Mouse (Mus musculus) CD4-positive helper T cell, adult 2 months (primary cell): ENCODE measurements at regions not wholly inside any gene's neighbourhood (a gene's known extent, or its start where the extent isn't known, plus 50 kb on each side); places are given as distances from the start of the nearest gene placed in this dataset.

Experiments used
- DNase-seq: peaks from one replicate; pipeline ENCODE4 v3.0.0-alpha.2; 2012; ENCODE audit warnings: low read depth, missing footprints, low spot score

GRCm38 (mm10) chr3:103464181-103464580, 110.8 kb upstream of the Syt6 start:
- no peak for DNase-seq

- DNase-seq, result no peak
Observed at GRCm38 (mm10) chr3:103464729-103465128, 110.3 kb upstream of the Syt6 start.

GRCm38 (mm10) chr3:103465132-103465690, 109.8 kb upstream of the Syt6 start:
- no peak for DNase-seq

- DNase-seq, result peak; percentile 27
Observed at GRCm38 (mm10) chr3:103465948-103466347, 109.1 kb upstream of the Syt6 start.

GRCm38 (mm10) chr3:103470586-103471400, 104.2 kb upstream of the Syt6 start:
- DNase-seq, result no peak

- no peak for DNase-seq
Observed at GRCm38 (mm10) chr3:103472598-103472997, 102.4 kb upstream of the Syt6 start.

GRCm38 (mm10) chr3:103473336-103473735, 101.7 kb upstream of the Syt6 start:
- no peak for DNase-seq

GRCm38 (mm10) chr3:103479845-103480543, 95.0 kb upstream of the Syt6 start:
- no peak for DNase-seq

- DNase-seq, result no peak
Observed at GRCm38 (mm10) chr3:103480676-103481075, 94.4 kb upstream of the Syt6 start.

- DNase-seq, result no peak
Observed at GRCm38 (mm10) chr3:103483316-103483715, 91.7 kb upstream of the Syt6 start.

GRCm38 (mm10) chr3:103483762-103484161, 91.3 kb upstream of the Syt6 start:
- DNase-seq, result no peak

GRCm38 (mm10) chr3:103489786-103490185, 85.2 kb upstream of the Syt6 start:
- no peak for DNase-seq

GRCm38 (mm10) chr3:103490966-103491365, 84.1 kb upstream of the Syt6 start:
- DNase-seq, result no peak

GRCm38 (mm10) chr3:103492211-103492610, 82.8 kb upstream of the Syt6 start:
- DNase-seq, result no peak

GRCm38 (mm10) chr3:103493623-103494022, 81.4 kb upstream of the Syt6 start:
- DNase-seq, result no peak

- no peak for DNase-seq
Observed at GRCm38 (mm10) chr3:103494043-103494442, 81.0 kb upstream of the Syt6 start.

GRCm38 (mm10) chr3:103496083-103496482, 78.9 kb upstream of the Syt6 start:
- no peak for DNase-seq

- no peak for DNase-seq
Observed at GRCm38 (mm10) chr3:103496683-103497082, 78.3 kb upstream of the Syt6 start.

- no peak for DNase-seq
Observed at GRCm38 (mm10) chr3:103497696-103498095, 77.3 kb upstream of the Syt6 start.

GRCm38 (mm10) chr3:103498458-103498857, 76.6 kb upstream of the Syt6 start:
- DNase-seq, result no peak

- no peak for DNase-seq
Observed at GRCm38 (mm10) chr3:103499801-103500200, 75.2 kb upstream of the Syt6 start.

GRCm38 (mm10) chr3:103500366-103500765, 74.7 kb upstream of the Syt6 start:
- no peak for DNase-seq

- no peak for DNase-seq
Observed at GRCm38 (mm10) chr3:103504160-103504559, 70.9 kb upstream of the Syt6 start.
